Mouse (Mus musculus): ENCODE data around the gene Chd2.

- no peak for TF ChIP-seq CTCF (IDR thresholded peaks at IDR 0.05; ENCODE audit: borderline replicate concordance, control insufficient read depth, extremely low read depth, insufficient read depth, low read length, poor library complexity)
- no peak for TF ChIP-seq POLR2A (IDR thresholded peaks at IDR 0.05; ENCODE audit: control insufficient read depth, extremely low read depth, insufficient read depth, low read length, poor library complexity)
These were observed 24.8 kb downstream of the Chd2 start for GRCm38 (mm10) chr7:73516820-73517219.
